Mouse (Mus musculus) hindbrain, embryonic 15.5 days (tissue): ENCODE measurements around the gene Astn2. TPM values are rescaled to one million over a fixed set of nuclear protein-coding genes. Genes with fewer than 3 reads are reported as not detected.

Experiments
- ATAC-seq: fragments of 200-750 bp; cut with Nextera tagmentation; 2 replicates; pipeline ENCODE4 v1.8.0; 2017; ENCODE audit warnings: low read depth, moderate number of reproducible peaks, moderate TSS enrichment; ENCODE audit not compliant: low FRiP score
- H3K27ac ChIP-seq: fragments of 300-500 bp; sonication (generic); replicated peaks from 2 replicates; pipeline ENCODE4 v1.5.1; 2015; ENCODE audit warnings: mild to moderate bottlenecking, inconsistent platforms
- H3K27me3 ChIP-seq: fragments of 300-500 bp; sonication (generic); 2 replicates; pipeline ENCODE4 v1.6.1; 2015; ENCODE audit warnings: control low read depth, inconsistent platforms
- H3K36me3 ChIP-seq: fragments of 300-500 bp; sonication (generic); 2 replicates; pipeline ENCODE4 v1.6.1; 2015; ENCODE audit warnings: control low read depth, inconsistent platforms
- H3K4me1 ChIP-seq: fragments of 300-500 bp; sonication (generic); replicated peaks from 2 replicates; pipeline ENCODE4 v1.6.1; 2015; ENCODE audit warnings: control low read depth, inconsistent platforms
- H3K4me2 ChIP-seq: fragments of 300-500 bp; sonication (generic); 2 replicates; pipeline ENCODE4 v1.6.1; 2015; ENCODE audit warnings: moderate library complexity, mild to moderate bottlenecking, inconsistent platforms
- H3K4me3 ChIP-seq: fragments of 300-500 bp; sonication (generic); 2 replicates; pipeline ENCODE4 v1.5.1; 2015; ENCODE audit warnings: mild to moderate bottlenecking, inconsistent platforms
- H3K9ac ChIP-seq: fragments of 300-500 bp; sonication (generic); 2 replicates; pipeline ENCODE4 v1.6.1; 2015; ENCODE audit warnings: inconsistent platforms
- H3K9me3 ChIP-seq: fragments of 300-500 bp; sonication (generic); 2 replicates; pipeline ENCODE4 v1.6.1; 2016; ENCODE audit warnings: control low read depth, inconsistent platforms
- WGBS: fragments of 180-500 bp; shearing (Covaris S2); methylation state at CpG from one replicate; pipeline ENCODE4 v1.1.7; 2015; 5-methylcytosine and 5-hydroxymethylcytosine counted together
- polyA plus RNA-seq: library from polyadenylated mRNA; unstranded; fragments of >200 nt; fragmentation: Nextera tagmentation; extraction: Ambion mirVana; gene quantifications from 2 replicates; pipeline ENCODE4 v1.2.1, GENCODE M21; 2015

Gene Astn2
- polyA plus RNA-seq, 1 experiment from 2014 or later: 3.5 TPM

- H3K4me1 ChIP-seq: peaks cover 7% of the 10 kb centered on the region
- H3K9ac ChIP-seq: no peak overlapping the region
- H3K27me3 ChIP-seq: no peaks in the 10 kb centered on the region
- no peaks in the 10 kb centered on the region for H3K36me3 ChIP-seq
- no peak overlapping the region for H3K4me3 ChIP-seq
- ATAC-seq: no peak
- no peak overlapping the region for H3K27ac ChIP-seq
- H3K4me2 ChIP-seq: no peak overlapping the region
- 78% methylated on average over 3 of the region's 3 CpGs for WGBS
- H3K9me3 ChIP-seq: no peaks in the 10 kb centered on the region
Measured at GRCm38 (mm10) chr4:65885921-65886320, 518.5 kb downstream of the Astn2 start.

GRCm38 (mm10) chr4:65874236-65874781, 530.1 kb downstream of the Astn2 start:
- H3K9me3 ChIP-seq: no peaks in the 10 kb centered on the region
- ATAC-seq: no peak
- WGBS: 79% methylated on average over 2 of the region's 2 CpGs
- H3K4me2 ChIP-seq: no peak overlapping the region
- no peak overlapping the region for H3K4me3 ChIP-seq
- H3K4me1 ChIP-seq: no peaks in the 10 kb centered on the region
- H3K9ac ChIP-seq: no peak overlapping the region
- H3K36me3 ChIP-seq: no peaks in the 10 kb centered on the region
- H3K27me3 ChIP-seq: no peaks in the 10 kb centered on the region
- H3K27ac ChIP-seq: no peak overlapping the region

GRCm38 (mm10) chr4:65864551-65864950, 539.9 kb downstream of the Astn2 start:
- H3K9ac ChIP-seq: no peak overlapping the region
- H3K36me3 ChIP-seq: no peaks in the 10 kb centered on the region
- no peaks in the 10 kb centered on the region for H3K9me3 ChIP-seq
- no peaks in the 10 kb centered on the region for H3K27me3 ChIP-seq
- no peak overlapping the region for H3K4me3 ChIP-seq
- no peak overlapping the region for H3K4me2 ChIP-seq
- H3K4me1 ChIP-seq: no peaks in the 10 kb centered on the region
- no peak overlapping the region for H3K27ac ChIP-seq
- ATAC-seq: no peak

- H3K4me3 ChIP-seq: no peak overlapping the region
- no peak for ATAC-seq
- H3K9ac ChIP-seq: no peak overlapping the region
- H3K27ac ChIP-seq: no peak overlapping the region
- H3K4me1 ChIP-seq: peaks cover 17% of the 10 kb centered on the region
- no peak overlapping the region for H3K4me2 ChIP-seq
- no peaks in the 10 kb centered on the region for H3K36me3 ChIP-seq
- H3K27me3 ChIP-seq: peaks cover 24% of the 10 kb centered on the region
- no peaks in the 10 kb centered on the region for H3K9me3 ChIP-seq
- 69% methylated on average over 2 of the region's 2 CpGs for WGBS
Measured at GRCm38 (mm10) chr4:65843191-65843590, 561.2 kb downstream of the Astn2 start.

- Histone ChIP-seq H3K27ac (0 out of 2 replicates have a peak overlapping the region, but pooled peaks have one; percentile 2), H3K4me2 (no peak overlapping the region), H3K9ac (no peak overlapping the region), H3K27me3 (peaks cover 34% of the 10 kb centered on the region), H3K4me3 (no peak overlapping the region), H3K4me1 (peaks cover 18% of the 10 kb centered on the region), H3K36me3 (no peaks in the 10 kb centered on the region), H3K9me3 (no peaks in the 10 kb centered on the region)
- peak; percentile 91 for ATAC-seq
- 15% methylated on average over 9 of the region's 9 CpGs for WGBS
Measured at GRCm38 (mm10) chr4:65839550-65840000, 564.8 kb downstream of the Astn2 start.

GRCm38 (mm10) chr4:65838781-65839180, 565.6 kb downstream of the Astn2 start:
- Histone ChIP-seq H3K27me3 (peaks cover 27% of the 10 kb centered on the region), H3K9me3 (no peaks in the 10 kb centered on the region), H3K9ac (no peak overlapping the region), H3K4me2 (no peak overlapping the region), H3K36me3 (no peaks in the 10 kb centered on the region), H3K4me1 (peaks cover 18% of the 10 kb centered on the region), H3K27ac (no peak overlapping the region), H3K4me3 (no peak overlapping the region)
- 59% methylated on average over 4 of the region's 4 CpGs for WGBS
- ATAC-seq: no peak

GRCm38 (mm10) chr4:65832971-65833370, 571.4 kb downstream of the Astn2 start:
- no peak overlapping the region for H3K27ac ChIP-seq
- no peaks in the 10 kb centered on the region for H3K9me3 ChIP-seq
- no peaks in the 10 kb centered on the region for H3K36me3 ChIP-seq
- H3K9ac ChIP-seq: no peak overlapping the region
- no peak overlapping the region for H3K4me2 ChIP-seq
- H3K27me3 ChIP-seq: peaks cover 14% of the 10 kb centered on the region
- H3K4me3 ChIP-seq: no peak overlapping the region
- H3K4me1 ChIP-seq: no peaks in the 10 kb centered on the region
- WGBS: 89% methylated on average over 1 of the region's 1 CpGs
- ATAC-seq: no peak

GRCm38 (mm10) chr4:65831872-65832271, 572.5 kb downstream of the Astn2 start:
- no peak overlapping the region for H3K9ac ChIP-seq
- H3K36me3 ChIP-seq: no peaks in the 10 kb centered on the region
- 82% methylated on average over 3 of the region's 3 CpGs for WGBS
- no peak overlapping the region for H3K27ac ChIP-seq
- no peak for ATAC-seq
- no peaks in the 10 kb centered on the region for H3K4me1 ChIP-seq
- no peaks in the 10 kb centered on the region for H3K9me3 ChIP-seq
- 0 out of 2 replicates have a peak, but pooled peaks cover 9% of the 10 kb centered on the region for H3K27me3 ChIP-seq
- no peak overlapping the region for H3K4me3 ChIP-seq
- no peak overlapping the region for H3K4me2 ChIP-seq

GRCm38 (mm10) chr4:65830495-65830894, 573.9 kb downstream of the Astn2 start:
- Histone ChIP-seq H3K9ac (no peak overlapping the region), H3K27ac (no peak overlapping the region), H3K4me1 (no peaks in the 10 kb centered on the region), H3K4me3 (no peak overlapping the region), H3K9me3 (no peaks in the 10 kb centered on the region), H3K36me3 (no peaks in the 10 kb centered on the region), H3K4me2 (no peak overlapping the region), H3K27me3 (0 out of 2 replicates have a peak, but pooled peaks cover 7% of the 10 kb centered on the region)
- no peak for ATAC-seq
- 3% methylated on average over 3 of the region's 3 CpGs for WGBS

GRCm38 (mm10) chr4:65821070-65821469, 583.3 kb downstream of the Astn2 start:
- ATAC-seq: no peak
- Histone ChIP-seq H3K4me2 (no peak overlapping the region), H3K9ac (no peak overlapping the region), H3K36me3 (no peaks in the 10 kb centered on the region), H3K4me3 (no peak overlapping the region), H3K27ac (no peak overlapping the region), H3K4me1 (peaks cover 3% of the 10 kb centered on the region), H3K27me3 (no peaks in the 10 kb centered on the region), H3K9me3 (no peaks in the 10 kb centered on the region)
- WGBS: 72% methylated on average over 2 of the region's 2 CpGs

- no peaks in the 10 kb centered on the region for H3K9me3 ChIP-seq
- H3K4me2 ChIP-seq: no peak overlapping the region
- ATAC-seq: no peak
- no peak overlapping the region for H3K4me3 ChIP-seq
- H3K27me3 ChIP-seq: no peaks in the 10 kb centered on the region
- no peaks in the 10 kb centered on the region for H3K36me3 ChIP-seq
- peaks cover 3% of the 10 kb centered on the region for H3K4me1 ChIP-seq
- no peak overlapping the region for H3K27ac ChIP-seq
- 44% methylated on average over 2 of the region's 2 CpGs for WGBS
- no peak overlapping the region for H3K9ac ChIP-seq
Measured at GRCm38 (mm10) chr4:65820236-65820635, 584.2 kb downstream of the Astn2 start.

- Histone ChIP-seq H3K36me3 (no peaks in the 10 kb centered on the region), H3K4me1 (peaks cover 3% of the 10 kb centered on the region), H3K27me3 (no peaks in the 10 kb centered on the region), H3K9me3 (no peaks in the 10 kb centered on the region), H3K4me3 (no peak overlapping the region), H3K4me2 (no peak overlapping the region), H3K27ac (no peak overlapping the region), H3K9ac (no peak overlapping the region)
- 0 out of 2 replicates have a peak, but pooled peaks have one; percentile 27 for ATAC-seq
- 46% methylated on average over 3 of the region's 3 CpGs for WGBS
Measured at GRCm38 (mm10) chr4:65819835-65820234, 584.6 kb downstream of the Astn2 start.

- H3K27ac ChIP-seq: no peak overlapping the region
Measured at GRCm38 (mm10) chr4:65814176-65814535, 590.3 kb downstream of the Astn2 start.

More at GRCm38 (mm10) chr4:65814176-65814535, 590.3 kb downstream of the Astn2 start:
- Histone ChIP-seq H3K27me3 (no peaks in the 10 kb centered on the region), H3K9me3 (no peaks in the 10 kb centered on the region), H3K36me3 (no peaks in the 10 kb centered on the region), H3K9ac (no peak overlapping the region), H3K4me1 (no peaks in the 10 kb centered on the region), H3K4me3 (no peak overlapping the region), H3K4me2 (no peak overlapping the region)
- ATAC-seq: no peak
- 79% methylated on average over 2 of the region's 2 CpGs for WGBS
